In genomic region chr17:57047406-57047805, GRCm38 (mm10) we compare ENCODE assay signal across 14 mouse cellular contexts. TPM values are rescaled to one million over a fixed set of nuclear protein-coding genes. Genes with fewer than 3 reads are reported as not detected.
DNase-seq lines count a peak whose midpoint lies in the region; ATAC-seq lines count a peak whose summit lies in the region.
"Had no signal": no experiment of that assay in that cellular context is flagged by ENCODE, and none has a peak within 500 bp of the region (broad histone marks: within the 10 kb centered on the region; RNA-seq: fewer than 3 reads in every experiment).

No protein-coding gene starts in this region.

- intact Hi-C loops in left cerebral cortex, postnatal 4 days (cut with DNase I) = no loop called here

- DNase-seq in frontal cortex, postnatal 36 days (ENCODE audit: low spot score in 2 of 2) = no peak
- DNase-seq in left cerebral cortex, postnatal 4 days = peak; percentile 29
- no peak for DNase-seq in left cerebral cortex, adult 18-20 months (ENCODE audit: low spot score in 2 of 2)
- DNase-seq in A20 (ENCODE audit: low read depth, low spot score) = peak; percentile 73
- peak; percentile 41 for DNase-seq in embryo, embryonic 10.5 days (ENCODE audit: low spot score)
- no peak for DNase-seq in spleen, postnatal 14 days (ENCODE audit: low spot score in 2 of 2)
- DNase-seq: heart, adult 2 months had no signal

- ATAC-seq in frontal cortex, adult (ENCODE audit: low TSS enrichment) = peak; percentile 11; the same call in 1 of the 2 replicates
- ATAC-seq in inflammation-experienced regulatory T-cells, adult 6 months = no peak
- ATAC-seq: CD4-positive, CD25-positive, alpha-beta regulatory T cell, adult 4 months had no signal

RNA-seq across cellular contexts. Expression of gene Slc25a41, which starts 6.0 kb away (rescaled TPM):
- not detected for total RNA-seq in left cerebral cortex, postnatal 4 days (2021)
- under 1 TPM in 1 of 2 experiments, not detected in 1; 0.40 TPM for total RNA-seq in left cerebral cortex, adult 18-20 months (2021)
- polyA plus RNA-seq in inflammation-experienced regulatory T-cells, adult 6 months (2017; shearing (Covaris generic)) = not detected
- total RNA-seq: heart, adult 2 months; layer of hippocampus, adult 8-10 months; liver, adult 2 months had no signal
- polyA plus RNA-seq: CD4-positive, CD25-positive, alpha-beta regulatory T cell, adult 4 months; heart, adult 2 months; liver, adult 2 months; myocyte; thymus, postnatal 0 days had no signal

RNA-seq across cellular contexts. Expression of gene Crb3, which starts 11.5 kb away (rescaled TPM):
- total RNA-seq in left cerebral cortex, postnatal 4 days (2021) = under 1 TPM; 0.40 to 0.97 TPM
- 1 to 10 TPM in 1 of 2 experiments, under 1 TPM in 1; 0.68 to 1.6 TPM for total RNA-seq in left cerebral cortex, adult 18-20 months (2021)
- polyA plus RNA-seq in inflammation-experienced regulatory T-cells, adult 6 months (2017; shearing (Covaris generic)) = 1 to 10 TPM in 1 of 3 experiments, under 1 TPM in 2; 0.94 to 2.4 (median 0.99) TPM
- total RNA-seq: heart, adult 2 months had no signal
- polyA plus RNA-seq: myocyte had no signal

RNA-seq across cellular contexts. Expression of gene Slc25a23, which starts 12.3 kb away (rescaled TPM):
- 100 to 1,000 TPM; 188 to 219 TPM for total RNA-seq in left cerebral cortex, postnatal 4 days (2021)
- 100 to 1,000 TPM; 314 to 325 TPM for total RNA-seq in left cerebral cortex, adult 18-20 months (2021)
- 1 to 10 TPM; 1.0 to 3.1 (median 2.6) TPM for polyA plus RNA-seq in inflammation-experienced regulatory T-cells, adult 6 months (2017; shearing (Covaris generic))

RNA-seq across cellular contexts. Expression of gene Khsrp, which starts 16.1 kb away (rescaled TPM):
- total RNA-seq in left cerebral cortex, postnatal 4 days (2021) = 100 to 1,000 TPM; 140 to 144 TPM
- total RNA-seq in left cerebral cortex, adult 18-20 months (2021) = 100 to 1,000 TPM; 106 to 108 TPM
- polyA plus RNA-seq in inflammation-experienced regulatory T-cells, adult 6 months (2017; shearing (Covaris generic)) = 10 to 100 TPM; 17.4 to 36.4 (median 31.4) TPM

RNA-seq across cellular contexts. Expression of gene Dennd1c, which starts 30.9 kb away (rescaled TPM):
- total RNA-seq in left cerebral cortex, postnatal 4 days (2021) = 1 to 10 TPM; 1.2 to 1.4 TPM
- 1 to 10 TPM; 1.2 to 1.8 TPM for total RNA-seq in left cerebral cortex, adult 18-20 months (2021)
- polyA plus RNA-seq in inflammation-experienced regulatory T-cells, adult 6 months (2017; shearing (Covaris generic)) = 100 to 1,000 TPM; 183 to 288 (median 219) TPM

Comparison
In these comparisons a context has a peak if more than half of its experiments do, and no peak if none do; other contexts are left out.
1. DNase-seq: peak in left cerebral cortex, postnatal 4 days (single experiment), A20 (single experiment) and embryo, embryonic 10.5 days (single experiment); none in frontal cortex, postnatal 36 days (0 of 2), left cerebral cortex, adult 18-20 months (0 of 2) and spleen, postnatal 14 days (0 of 2).